Mouse (Mus musculus): ENCODE measurements around the gene Ptgfr. TPM values are rescaled to one million over a fixed set of nuclear protein-coding genes. Genes with fewer than 3 reads are reported as not detected.

Ptgfr gene
- polyA plus RNA-seq, 1 experiment: 0.14 TPM

DNA sequence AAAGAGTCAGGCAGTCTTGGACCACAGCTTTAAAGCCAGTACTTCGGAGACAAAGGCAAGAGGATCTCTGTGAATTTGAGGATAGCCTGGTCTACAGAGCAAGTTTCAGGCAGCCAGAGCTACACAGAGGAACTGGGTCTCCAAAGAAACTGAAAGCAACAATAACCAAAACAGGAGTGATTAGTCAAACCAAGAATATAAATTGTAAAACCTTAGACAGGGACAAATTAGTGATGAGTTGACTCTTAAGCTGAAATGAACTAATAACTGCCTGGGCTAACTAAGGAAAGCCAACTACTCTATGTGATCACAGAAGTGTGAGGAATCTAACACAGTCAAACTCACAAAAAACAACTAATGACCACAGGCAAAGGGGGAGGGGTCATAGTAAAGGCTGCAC, 88.9 kb downstream of the Ptgfr start:
- Histone ChIP-seq H3K4me1 (ENCODE audit: control insufficient read depth, insufficient read depth, insufficient read length, low read length) (0 out of 2 replicates have a peak, but pooled peaks cover 1% of the 10 kb centered on the region), H3K27ac (ENCODE audit: insufficient read depth, low read depth, low read length) (no peak overlapping the region), H3K27me3 (ENCODE audit: control insufficient read depth, insufficient read depth, low read length) (no peaks in the 10 kb centered on the region), H3K4me3 (ENCODE audit: low read depth, low read length) (no peak overlapping the region), H3K36me3 (ENCODE audit: control insufficient read depth, insufficient read depth, low read length) (peaks cover 1% of the 10 kb centered on the region; the same call in 1 of the 2 replicates)
- no peak for TF ChIP-seq CTCF (IDR thresholded peaks at IDR 0.05; ENCODE audit: extremely low read depth, insufficient read length, insufficient replicate concordance, low read depth, low read length)
- no peak for TF ChIP-seq POLR2A (IDR thresholded peaks at IDR 0.05; ENCODE audit: low read depth, low read length)
- 93% methylated on average over 1 of the region's 1 CpGs for WGBS

Other genes starting within 250 kb of the Ptgfr start
- 0.44 and 2.7 TPM in 2 replicates for gene Ifi44, start 87.7 kb downstream of the Ptgfr start, polyA plus RNA-seq (2012; rRNA removed)
- gene Ifi44l, start 74.7 kb downstream of the Ptgfr start, polyA plus RNA-seq (2012; rRNA removed): not detected in 2 replicates